Mouse (Mus musculus) gastrocnemius, postnatal 14 days (tissue): Measurements from ENCODE around the gene D5Ertd579e. TPM values are rescaled to one million over a fixed set of nuclear protein-coding genes. Genes with fewer than 3 reads are reported as not detected.

Experiments
- DNase-seq: peaks from one replicate; pipeline ENCODE4 v3.0.0; 2021; ENCODE audit warnings: mixed read lengths
- intact Hi-C: fragments of 180-260 bp; cut with DNase I; formaldehyde crosslinking; loops from one replicate; pipeline ENCODE4 v1.15.1; 2025; ENCODE audit warnings: low total_unique reads
- total RNA-seq, 2 experiments: library from RNA; stranded (reverse); gene quantifications; 2 replicates each; pipeline ENCODE4 v1.2.3; 2021

D5Ertd579e gene
- total RNA-seq, 2 experiments from 2014 or later, result 52.2 to 54.5 TPM

DNA sequence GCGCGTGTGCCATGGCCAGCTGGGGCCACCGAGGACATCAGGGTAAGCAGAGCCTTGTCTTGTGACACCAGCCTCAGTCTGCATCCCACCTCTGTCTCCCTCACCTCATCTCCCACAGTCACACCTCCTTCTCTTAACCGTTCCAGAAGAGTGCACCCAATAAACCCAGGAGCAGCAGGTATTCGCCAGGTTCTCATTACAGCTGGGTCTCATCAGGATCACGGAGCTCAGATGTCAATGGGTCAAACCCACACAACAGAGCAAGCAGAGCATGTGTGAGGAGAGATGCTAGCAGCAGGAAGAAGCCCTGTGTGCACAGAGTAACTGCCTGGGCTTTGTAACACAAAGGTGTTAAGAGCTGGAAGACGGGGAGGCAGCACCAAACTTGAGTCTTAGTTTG, 115.9 kb downstream of the D5Ertd579e start:
- intact Hi-C loops, result loop anchor here (5.0 to 10.0 kb wide), 2 partner anchors 48 to 95 kb away; partner anchors contain the start of genes Ccdc96 and Tada2b
- no peak for DNase-seq

DNA sequence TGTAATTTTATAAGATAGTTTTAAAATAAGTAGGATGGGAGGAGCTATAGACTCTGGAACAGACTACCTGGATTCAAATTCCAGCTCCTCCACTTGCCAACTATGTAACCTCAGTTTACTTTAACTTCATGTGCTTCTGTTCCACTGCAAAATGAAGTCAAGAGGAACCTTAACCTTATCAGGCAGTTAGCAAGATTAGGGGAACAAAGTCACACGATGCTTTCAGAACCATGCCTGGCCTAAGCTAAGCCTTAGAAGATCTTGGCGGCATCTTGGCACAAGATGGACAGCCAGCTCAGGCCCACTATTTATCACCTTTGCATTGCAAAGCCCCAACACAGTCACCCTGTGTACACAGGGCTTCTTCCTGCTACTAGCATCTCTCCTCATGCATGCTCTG, 116.8 kb downstream of the D5Ertd579e start:
- intact Hi-C loops, result loop anchor here (5.0 kb wide), 1 partner anchor 47 kb away; no protein-coding TSS in a partner anchor
- DNase-seq, result no peak

DNA sequence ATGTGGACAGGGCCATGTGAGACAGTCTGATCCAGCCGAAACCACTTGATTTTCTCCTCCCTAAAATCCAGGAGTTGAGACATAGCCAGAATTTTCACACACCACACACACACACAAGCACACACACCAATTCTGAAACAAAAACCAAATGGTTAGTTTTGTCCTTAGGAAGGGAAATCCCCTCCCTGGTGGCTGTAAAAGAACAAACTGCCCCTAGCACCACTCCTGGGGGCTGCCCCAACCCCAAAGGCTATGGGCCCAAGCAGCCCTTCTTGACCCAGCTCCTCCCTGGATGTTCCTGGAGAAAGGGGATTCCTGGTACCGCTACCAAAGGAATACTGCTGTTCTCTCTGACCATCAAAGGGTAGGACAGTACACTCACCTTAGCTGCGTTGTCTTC, 119.4 kb downstream of the D5Ertd579e start:
- intact Hi-C loops, result loop anchor here (5.0 kb wide), 1 partner anchor 44 kb away; no protein-coding TSS in a partner anchor
- no peak for DNase-seq

DNA sequence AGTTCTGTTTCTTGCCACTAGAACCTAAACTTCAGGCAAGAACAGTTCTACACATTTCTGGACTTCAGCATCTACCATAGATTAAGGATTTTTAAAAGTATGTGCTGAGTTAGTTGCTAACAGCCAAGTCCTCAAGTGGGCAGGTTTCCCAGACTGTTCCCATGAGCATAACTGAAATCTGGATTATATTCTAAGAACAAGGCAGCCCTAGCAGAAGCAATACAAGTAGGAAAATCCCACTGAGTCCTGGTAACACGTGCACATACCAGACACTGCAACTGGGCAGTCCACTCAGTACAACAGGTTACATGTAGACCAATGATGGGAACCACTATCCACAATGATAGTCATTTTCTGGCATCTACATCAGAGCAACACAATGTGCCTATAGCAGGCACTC, 120.1 kb downstream of the D5Ertd579e start:
- intact Hi-C loops, result loop anchor here (5.0 kb wide), 1 partner anchor 43 kb away; no protein-coding TSS in a partner anchor
- DNase-seq, result peak; percentile 37

DNA sequence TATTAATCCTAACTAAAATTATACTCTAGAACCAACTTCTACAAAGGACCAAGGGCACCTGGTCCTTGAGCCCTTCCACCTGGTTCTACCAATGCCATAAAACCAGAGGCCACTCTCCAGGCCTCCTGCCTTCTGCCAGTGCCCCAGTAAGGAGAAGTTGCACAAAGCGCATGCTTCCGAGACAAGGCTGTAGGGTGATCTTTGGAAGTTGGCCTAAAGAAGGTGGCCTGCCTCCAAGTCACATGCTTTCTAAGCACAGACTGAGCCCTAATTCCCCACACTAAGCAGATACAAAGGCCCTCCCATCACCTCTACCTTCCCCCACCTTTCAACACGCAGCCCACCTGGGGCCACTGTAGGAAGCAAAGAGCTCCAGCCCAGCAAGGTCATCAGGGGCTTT, 120.6 kb downstream of the D5Ertd579e start:
- intact Hi-C loops, result loop anchor here (5.0 kb wide), 1 partner anchor 43 kb away; no protein-coding TSS in a partner anchor
- no peak for DNase-seq

DNA sequence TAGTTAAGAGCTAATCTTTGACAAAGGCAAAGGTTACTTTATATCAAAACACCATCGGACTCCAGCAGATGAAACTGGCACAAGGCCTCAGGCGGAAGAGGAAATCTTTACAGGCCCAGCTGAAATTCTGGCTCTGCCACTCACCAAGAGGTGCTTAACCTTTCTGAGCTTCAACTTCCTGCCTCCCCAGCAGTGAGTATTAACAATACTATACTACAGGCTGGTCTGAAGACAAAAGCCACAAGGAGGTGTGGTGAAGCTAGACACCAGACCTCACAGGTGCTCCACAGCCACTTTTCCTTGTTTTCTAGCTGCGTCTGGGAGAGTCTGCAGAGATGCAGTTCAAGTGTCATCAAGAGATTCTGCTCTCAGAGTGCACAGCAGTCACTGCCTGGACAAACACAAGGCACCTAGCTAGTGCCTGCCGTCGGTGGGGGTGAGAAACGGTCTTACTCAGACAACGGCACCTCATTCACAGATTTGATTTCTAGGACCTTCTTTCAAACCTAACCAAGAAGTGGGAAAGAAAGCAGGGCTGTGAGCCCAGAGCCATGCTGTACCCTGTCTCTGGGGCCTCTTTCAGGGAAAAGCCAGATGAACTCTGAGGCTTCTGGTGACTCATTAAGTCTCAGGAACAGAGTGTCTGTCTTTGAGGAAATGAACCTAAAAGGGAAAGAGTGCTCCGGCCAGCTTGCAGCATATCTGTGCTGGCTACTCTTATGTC, 121.5 kb downstream of the D5Ertd579e start:
- intact Hi-C loops, result no loop called here
- no peak for DNase-seq

DNA sequence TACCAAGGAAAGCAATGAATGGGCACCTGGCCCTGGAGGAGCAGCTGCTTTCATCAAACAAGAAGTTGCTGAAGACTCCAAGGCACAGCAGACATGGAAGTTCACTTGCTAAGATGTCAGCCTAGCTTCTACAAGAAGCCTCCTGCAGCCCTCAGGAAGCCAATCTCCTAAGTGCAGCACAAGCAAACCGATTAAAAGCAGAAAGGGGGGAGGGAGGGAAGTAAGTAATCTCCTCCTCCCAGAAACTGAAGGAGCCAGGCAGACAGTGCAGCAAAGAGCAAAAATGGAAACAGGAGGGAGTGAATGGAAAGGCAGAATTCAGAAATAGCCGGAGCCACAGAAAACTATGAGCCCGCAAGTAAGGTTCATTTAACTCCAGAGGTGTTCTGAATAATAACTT, 122.5 kb downstream of the D5Ertd579e start:
- DNase-seq, result no peak
- intact Hi-C loops, result no loop called here

DNA sequence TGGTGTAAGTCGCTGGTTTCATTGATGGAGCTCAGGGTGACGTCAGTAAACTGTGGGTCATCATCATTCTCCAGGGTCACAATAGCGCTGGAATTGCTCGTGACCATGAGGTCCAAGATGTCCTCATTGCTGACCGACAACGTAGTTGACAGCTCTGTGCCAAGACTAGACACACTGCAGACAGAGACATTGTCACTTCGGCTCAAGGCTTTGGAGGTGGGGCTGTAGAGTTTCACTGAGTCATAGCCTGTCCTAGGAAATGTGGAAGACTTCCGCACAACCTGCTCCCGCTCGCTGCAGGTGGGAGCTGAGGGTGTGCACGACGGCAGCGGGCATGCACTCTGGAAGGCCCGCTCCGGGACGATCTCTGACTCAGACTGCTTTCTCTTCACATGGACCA, 124.5 kb downstream of the D5Ertd579e start:
- DNase-seq, result no peak
- intact Hi-C loops, result no loop called here

DNA sequence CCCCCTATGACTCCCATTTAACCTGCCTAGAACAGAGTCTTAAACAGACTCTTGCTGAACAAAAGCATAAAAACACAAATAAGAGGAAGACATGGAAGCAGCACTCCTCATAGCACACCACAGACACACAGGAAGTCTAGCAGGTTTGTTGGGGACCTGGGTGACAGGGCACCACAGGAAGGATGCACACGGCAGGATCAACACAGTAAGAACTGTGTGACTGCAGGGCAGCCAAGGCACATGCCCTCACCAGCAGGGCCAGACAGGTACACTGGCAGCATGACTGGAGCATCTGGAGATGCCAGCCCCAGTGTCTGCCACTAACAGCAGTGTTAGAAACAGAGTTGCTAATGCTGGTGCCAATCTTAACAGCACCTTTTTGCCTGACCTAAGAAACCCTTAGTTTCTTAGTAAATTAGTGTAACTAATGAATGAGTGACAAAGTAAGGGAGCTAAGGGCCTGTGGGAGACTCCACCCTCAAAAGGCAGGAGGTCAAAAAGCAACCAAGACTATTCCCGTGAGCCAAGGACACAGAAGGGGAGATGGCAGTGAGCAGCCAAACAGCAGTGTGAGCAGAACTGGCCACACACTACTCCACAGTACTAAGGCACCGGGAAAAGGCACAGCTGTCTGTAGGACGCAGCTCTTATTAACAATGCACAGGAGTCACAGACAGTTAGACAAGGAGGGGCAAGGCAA, 125.1 kb downstream of the D5Ertd579e start:
- no peak for DNase-seq
- intact Hi-C loops, result no loop called here

DNA sequence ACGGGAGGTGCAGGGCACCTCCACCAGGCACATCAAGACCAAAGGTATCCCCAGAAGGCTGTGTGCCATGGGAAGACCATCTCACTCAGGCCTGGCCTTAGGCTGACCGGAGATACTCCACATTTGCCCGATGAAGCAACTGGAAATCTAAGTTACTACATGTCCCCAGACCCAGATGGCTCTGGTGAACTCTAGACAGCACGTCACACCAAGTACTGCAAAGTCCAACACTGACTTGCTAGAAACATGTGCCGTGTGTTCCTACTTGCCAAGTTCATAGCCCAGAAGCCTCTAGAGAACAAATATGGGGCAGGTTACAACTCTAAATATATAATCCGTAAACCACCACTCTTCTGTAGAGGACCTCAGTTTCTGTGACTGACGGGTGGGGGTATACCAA, 125.7 kb downstream of the D5Ertd579e start:
- DNase-seq, result no peak
- intact Hi-C loops, result no loop called here

DNA sequence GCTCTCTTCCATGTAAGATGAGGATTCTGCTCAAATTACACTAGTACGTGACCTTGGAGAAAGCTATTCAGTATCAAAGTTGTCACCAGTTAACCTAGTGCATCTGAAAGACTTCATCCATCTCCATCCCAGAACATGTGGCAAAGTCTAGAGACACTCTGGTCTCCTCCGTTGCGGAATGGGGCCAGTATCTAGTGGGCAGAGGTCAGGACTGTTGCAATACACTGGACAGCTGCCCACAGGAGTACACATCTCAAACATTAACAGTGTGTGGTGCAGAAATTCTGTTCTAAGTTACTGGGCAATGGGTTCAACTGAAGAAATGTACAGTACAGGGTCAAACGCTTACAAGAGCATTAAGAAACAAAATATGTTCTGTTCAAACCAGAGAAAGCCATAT, 127.7 kb downstream of the D5Ertd579e start:
- peak; percentile 32 for DNase-seq
- intact Hi-C loops, result no loop called here

DNA sequence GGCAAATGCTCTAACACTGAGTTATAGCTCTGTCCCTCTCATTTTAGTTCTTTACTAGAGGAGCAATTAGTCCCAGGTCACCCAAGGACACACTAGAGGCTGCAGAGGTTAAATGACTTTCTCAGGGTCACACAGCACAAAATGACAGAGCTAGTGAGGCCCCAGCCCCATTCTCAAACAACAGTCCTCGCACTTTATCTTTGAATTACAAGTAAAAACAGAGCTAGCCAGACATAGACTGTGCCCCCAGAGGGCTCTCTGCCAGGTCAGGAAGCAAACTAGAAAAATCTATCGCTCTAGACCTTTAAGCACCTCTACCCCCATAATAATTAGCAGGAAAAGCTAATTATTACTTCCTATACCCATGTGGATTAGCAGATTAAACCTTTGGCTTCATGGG, 128.2 kb downstream of the D5Ertd579e start:
- no peak for DNase-seq
- intact Hi-C loops, result no loop called here

DNA sequence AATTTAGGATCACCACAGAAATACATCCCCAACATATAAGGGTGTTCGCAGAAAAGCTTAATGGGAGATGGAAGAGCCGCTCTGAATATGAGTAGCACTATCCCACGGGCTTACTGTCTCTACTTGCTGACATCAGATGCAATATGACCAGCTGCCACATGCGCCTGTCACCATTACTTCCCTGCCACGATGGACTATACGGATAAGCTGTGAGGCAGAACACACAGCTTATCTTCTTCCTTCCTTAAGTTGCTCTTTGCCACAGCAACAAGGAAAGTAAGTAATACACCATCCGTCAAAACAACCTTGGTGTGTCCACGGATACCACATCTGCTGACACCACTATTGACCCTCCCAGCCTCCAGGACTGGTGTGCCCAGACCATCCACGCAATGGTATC, 131.3 kb downstream of the D5Ertd579e start:
- no peak for DNase-seq

DNA sequence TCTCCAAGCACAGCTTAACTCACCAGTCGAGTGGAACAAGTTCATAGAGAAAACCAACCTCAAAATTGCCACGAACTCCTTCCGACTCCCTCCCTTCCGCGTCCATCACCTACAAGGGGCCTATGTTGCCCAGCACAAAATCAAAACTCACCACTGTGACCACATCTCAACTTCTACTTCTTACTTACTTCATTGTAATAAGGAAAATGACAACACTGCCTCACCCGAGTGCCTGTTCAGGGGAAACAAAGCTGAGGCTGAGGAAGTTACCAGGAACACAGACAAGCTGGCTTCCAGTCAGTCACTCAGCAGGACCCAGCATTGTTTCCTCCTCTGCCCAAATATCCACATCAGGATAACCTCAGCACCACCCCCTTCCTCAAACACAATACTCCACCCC, 132.1 kb downstream of the D5Ertd579e start:
- DNase-seq, result no peak
- intact Hi-C loops, result no loop called here

More for the DNA sequence above, 131.3 kb downstream of the D5Ertd579e start:
- intact Hi-C loops, result no loop called here

DNA sequence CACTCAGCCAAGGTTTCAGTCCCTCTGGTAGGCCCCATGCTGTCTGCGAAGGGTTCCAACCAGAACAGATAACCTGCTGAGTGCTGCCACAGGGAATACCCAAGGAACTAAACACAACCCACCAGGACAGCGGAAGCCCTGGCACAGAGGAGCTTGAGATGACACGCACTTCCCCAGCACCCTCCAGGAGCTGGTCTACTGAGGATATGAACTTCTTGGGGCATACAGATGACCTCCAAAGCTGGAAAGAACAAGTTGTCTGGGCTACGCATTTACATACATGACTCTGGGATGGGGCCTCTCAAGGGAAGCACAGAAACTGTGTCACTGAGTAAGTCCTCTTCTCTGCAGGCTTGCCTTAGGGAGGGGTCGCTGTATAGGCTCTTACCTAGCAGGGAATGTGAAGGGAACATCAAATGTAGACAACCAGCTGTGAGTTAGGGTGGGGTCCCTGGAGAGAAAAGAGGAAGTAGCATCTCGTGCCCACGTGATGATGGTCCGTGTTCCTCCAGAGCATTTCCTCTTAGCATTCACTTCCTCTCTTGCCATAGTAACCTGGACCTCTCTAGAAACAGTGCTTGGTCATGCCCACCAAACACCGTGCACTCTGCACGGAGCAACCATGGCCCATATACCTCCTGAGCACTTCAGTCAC, 132.9 kb downstream of the D5Ertd579e start:
- intact Hi-C loops, result no loop called here
- DNase-seq, result no peak

DNA sequence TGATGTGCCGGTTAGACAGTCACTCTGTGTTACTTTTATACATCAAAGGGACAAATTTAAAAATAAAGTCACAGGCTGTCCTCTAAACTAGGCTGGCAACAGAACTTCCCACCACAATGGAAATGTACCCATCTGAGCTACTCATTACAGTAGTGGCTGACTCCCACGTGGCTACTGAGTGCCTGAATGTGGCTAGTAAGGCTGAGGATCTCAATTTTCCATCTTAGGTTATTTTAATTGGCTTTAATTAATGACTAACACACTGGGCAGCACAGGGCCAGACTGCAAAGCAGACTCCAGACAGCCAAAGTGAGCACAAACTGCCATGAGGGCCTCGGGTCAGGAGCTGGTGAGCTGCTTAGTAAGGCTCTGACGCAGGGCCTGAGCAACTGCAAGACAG, 134.3 kb downstream of the D5Ertd579e start:
- intact Hi-C loops, result no loop called here

DNA sequence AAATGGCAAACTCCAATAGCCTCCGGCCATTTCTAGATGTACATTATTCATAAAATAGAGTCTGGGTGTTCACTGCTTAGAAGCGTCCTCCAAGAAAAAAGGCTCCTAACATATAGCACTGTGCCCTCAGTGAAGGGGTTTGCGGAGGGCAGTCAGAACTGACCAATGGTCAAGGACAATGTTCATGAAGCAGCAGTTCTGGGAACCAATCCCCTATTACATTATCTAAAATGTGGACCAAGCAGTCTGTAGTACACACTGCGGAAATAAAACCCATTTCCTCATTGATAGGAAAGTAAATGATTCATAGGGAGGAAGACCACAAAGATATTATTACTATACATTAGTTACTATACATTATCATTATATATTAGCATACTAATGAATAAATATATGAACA, 135.3 kb downstream of the D5Ertd579e start:
- intact Hi-C loops, result no loop called here
- no peak for DNase-seq

More for the DNA sequence above, 134.3 kb downstream of the D5Ertd579e start:
- no peak for DNase-seq

DNA sequence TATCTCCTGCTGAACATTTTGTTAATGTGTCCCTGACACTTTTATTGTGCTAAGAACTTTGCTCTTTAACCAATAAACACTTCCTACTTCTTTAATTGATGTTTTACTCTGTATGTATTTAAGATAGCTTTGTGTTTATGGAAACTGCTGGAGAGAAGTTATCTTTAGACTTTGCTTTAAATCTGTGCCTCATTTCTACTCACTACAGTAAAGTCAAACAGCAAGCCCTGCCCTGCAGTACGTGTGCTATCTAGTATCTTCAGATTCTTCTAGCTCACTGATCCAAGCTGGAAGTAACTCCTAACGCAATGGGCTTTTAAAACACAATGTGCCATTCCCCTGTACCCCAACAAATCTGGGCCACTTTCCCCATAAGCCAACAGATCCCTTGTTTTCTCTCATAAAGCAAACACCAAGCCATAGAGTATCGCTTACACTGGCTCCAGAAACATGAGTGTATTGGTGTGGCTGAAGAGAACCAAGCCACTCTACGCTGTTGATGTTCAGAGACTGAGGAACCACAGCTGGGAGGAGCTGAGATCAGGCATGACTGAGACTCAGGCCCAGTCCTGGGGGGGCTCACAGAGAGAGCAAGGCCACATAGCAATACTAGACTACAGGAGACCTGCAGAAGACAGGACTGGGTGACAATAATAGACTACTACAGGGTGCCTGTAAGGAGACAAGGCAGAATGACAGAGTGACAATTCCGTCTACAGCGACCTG, 136.2 kb downstream of the D5Ertd579e start:
- no peak for DNase-seq

DNA sequence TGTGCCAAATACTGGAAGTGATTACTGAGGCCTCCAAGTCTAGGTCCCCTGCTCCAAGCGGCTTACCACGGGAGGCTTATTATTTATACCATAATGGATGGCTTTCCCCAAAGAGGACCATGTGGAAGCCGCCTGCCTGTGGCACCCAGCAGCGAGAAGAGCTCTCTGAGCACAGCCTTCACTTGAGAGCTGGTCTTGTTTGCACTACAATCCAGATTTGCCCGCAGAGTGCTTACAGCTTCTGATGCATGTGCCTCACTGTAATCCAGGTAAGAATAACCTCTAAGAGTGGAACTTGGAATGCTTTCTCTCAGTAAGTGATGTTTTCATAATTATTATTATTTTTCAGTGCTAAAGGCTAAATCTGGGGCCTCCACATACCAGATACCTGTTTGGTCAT, 136.7 kb downstream of the D5Ertd579e start:
- intact Hi-C loops, result no loop called here
- DNase-seq, result no peak

More for the DNA sequence above, 136.2 kb downstream of the D5Ertd579e start:
- intact Hi-C loops, result no loop called here

DNA sequence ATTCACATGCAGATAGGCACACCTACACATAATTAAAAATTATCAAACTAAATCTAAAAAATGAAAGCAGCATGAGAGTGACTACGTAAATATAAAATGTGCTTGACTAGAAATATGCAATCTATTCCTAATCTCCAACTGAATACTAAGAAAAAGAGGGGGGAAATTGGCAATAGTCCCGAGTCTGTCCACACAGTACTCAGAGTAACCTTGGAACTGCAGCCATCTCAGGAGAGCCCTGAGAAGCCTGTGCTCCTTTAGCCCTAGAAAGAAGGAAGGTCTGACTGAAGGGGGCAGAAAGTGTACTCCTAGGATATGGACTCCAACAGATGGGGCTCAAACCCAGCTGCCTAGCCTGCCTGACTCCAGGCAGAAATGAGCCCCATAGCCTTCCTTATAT, 137.3 kb downstream of the D5Ertd579e start:
- DNase-seq, result no peak
- intact Hi-C loops, result no loop called here
